Mouse (Mus musculus) liver, postnatal 0 days (tissue): ENCODE measurements around the gene Slfn4.

ENCODE experiments used
- CTCF ChIP-seq: sonication (generic); IDR thresholded peaks from 2 replicates; pipeline ENCODE4 v1.5.1; 2016; ENCODE audit warnings: antibody characterized with exemption, low read depth
- EP300 ChIP-seq: IDR thresholded peaks from 2 replicates; pipeline ENCODE4 v1.6.1; 2016; ENCODE audit warnings: antibody characterized with exemption, low read depth, mild to moderate bottlenecking

DNA sequence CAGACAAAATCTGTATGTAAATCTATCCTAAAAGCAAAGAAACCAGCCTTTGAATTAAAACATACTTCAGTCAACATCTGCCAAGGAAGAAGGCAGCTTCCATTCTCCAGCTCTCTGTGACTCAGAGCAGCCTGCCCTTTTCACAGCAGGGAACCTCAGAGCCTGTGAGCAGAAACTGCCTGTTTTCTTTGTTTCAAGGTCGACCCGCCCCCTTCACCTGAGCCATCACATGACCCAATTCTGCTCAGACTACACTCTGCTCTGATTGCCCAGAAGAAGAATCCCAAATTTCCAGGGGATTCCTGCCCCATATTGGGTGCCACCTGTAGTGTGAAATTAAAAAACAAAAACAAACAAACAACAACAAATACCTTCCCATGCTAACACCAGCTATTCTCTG is 64.8 kb downstream of the Slfn4 start:
- TF ChIP-seq CTCF, result no peak
- no peak for TF ChIP-seq EP300
